Mouse (Mus musculus) MEL (cell line): ENCODE measurements around the gene Rpl6. TPM values are rescaled to one million over a fixed set of nuclear protein-coding genes. Genes with fewer than 3 reads are reported as not detected.

Source experiments
- DNase-seq: peaks from one replicate; pipeline ENCODE4 v3.0.0; 2011; ENCODE audit warnings: low read depth, low spot score
- H3K27ac ChIP-seq: 2 replicates; pipeline ENCODE4 v1.5.1; 2012; ENCODE audit warnings: low read depth, mild to moderate bottlenecking, control low read depth, low read length, moderate library complexity; ENCODE audit not compliant: control insufficient read depth
- H3K27me3 ChIP-seq, 2 experiments: fragments of 150-350 bp in 1 of 2; sonication (generic) in 1 of 2; 2 replicates each; pipeline ENCODE4 v1.6.1; 2012; ENCODE audit warnings: low read length in 2 of 2, mild to moderate bottlenecking in 2 of 2, improper control_type of control experiment in 1 of 2, moderate library complexity in 1 of 2; ENCODE audit not compliant: insufficient read depth in 2 of 2, control insufficient read depth in 1 of 2
- H3K36me3 ChIP-seq, 2 experiments: 2 replicates each; pipeline ENCODE4 v1.6.1; 2012 to 2014; ENCODE audit warnings: low read length in 2 of 2, improper control_type of control experiment in 1 of 2, inconsistent platforms in 1 of 2, mild to moderate bottlenecking in 1 of 2; ENCODE audit not compliant: insufficient read depth in 2 of 2, control insufficient read depth in 1 of 2
- H3K4me1 ChIP-seq, 2 experiments: fragments of 150-350 bp in 1 of 2; sonication (generic) in 1 of 2; 2 replicates each; pipeline ENCODE4 v1.6.1; 2012; ENCODE audit warnings: low read length in 2 of 2, improper control_type of control experiment in 1 of 2, mild to moderate bottlenecking in 1 of 2; ENCODE audit not compliant: insufficient read depth in 2 of 2, control insufficient read depth in 1 of 2
- H3K4me3 ChIP-seq, 2 experiments: fragments of 150-350 bp in 1 of 2; sonication (generic) in 1 of 2; 2 replicates each; pipeline ENCODE4 v1.5.1; 2012; ENCODE audit warnings: low read depth in 2 of 2, low read length in 2 of 2, mild to moderate bottlenecking in 2 of 2, moderate library complexity in 2 of 2, control low read depth in 1 of 2, improper control_type of control experiment in 1 of 2; ENCODE audit not compliant: control insufficient read depth in 1 of 2, insufficient read depth in 1 of 2
- H3K79me2 ChIP-seq: 2 replicates; pipeline ENCODE4 v1.6.1; 2012; ENCODE audit warnings: mild to moderate bottlenecking, low read length, moderate library complexity; ENCODE audit not compliant: control insufficient read depth, poor library complexity, insufficient read depth
- H3K9ac ChIP-seq: 2 replicates; pipeline ENCODE4 v1.6.1; 2012; ENCODE audit warnings: low read depth, mild to moderate bottlenecking, control low read depth, low read length, moderate library complexity; ENCODE audit not compliant: control insufficient read depth, poor library complexity, severe bottlenecking
- H3K9me3 ChIP-seq: fragments of 150-350 bp; sonication (generic); replicated peaks from 2 replicates; pipeline ENCODE4 v1.6.1; 2012; ENCODE audit warnings: mild to moderate bottlenecking, low read length, improper control_type of control experiment, moderate library complexity; ENCODE audit not compliant: insufficient read depth
- CHD1 ChIP-seq: IDR thresholded peaks from 2 replicates; pipeline ENCODE4 v1.6.1; 2012; ENCODE audit warnings: low read depth, mild to moderate bottlenecking, inconsistent platforms, low read length, improper control_type of control experiment
- ELF1 ChIP-seq: IDR thresholded peaks from 2 replicates; pipeline ENCODE4 v1.6.1; 2014; ENCODE audit warnings: low read depth, mild to moderate bottlenecking, inconsistent platforms, low read length, improper control_type of control experiment, moderate library complexity
- GABPA ChIP-seq: IDR thresholded peaks from 2 replicates; pipeline ENCODE4 v1.6.1; 2012; ENCODE audit warnings: low read depth, mild to moderate bottlenecking, inconsistent platforms, low read length, improper control_type of control experiment, moderate library complexity
- GATA1 ChIP-seq: IDR thresholded peaks from 2 replicates; pipeline ENCODE4 v1.6.1; 2011; ENCODE audit warnings: low read depth, low read length, improper control_type of control experiment
- JUND ChIP-seq: IDR thresholded peaks from 2 replicates; pipeline ENCODE4 v1.6.1; 2011; ENCODE audit warnings: low read depth, mild to moderate bottlenecking, improper control_type of control experiment, low read length
- KAT2A ChIP-seq: conservative IDR thresholded peaks from 2 replicates; pipeline ENCODE4 v1.6.1; 2012; ENCODE audit warnings: low read depth, low read length, improper control_type of control experiment, inconsistent platforms
- MAFK ChIP-seq: IDR thresholded peaks from 2 replicates; pipeline ENCODE4 v1.6.1; 2011; ENCODE audit warnings: low read depth, mild to moderate bottlenecking, low read length, improper control_type of control experiment, borderline replicate concordance
- MAZ ChIP-seq: IDR thresholded peaks from 2 replicates; pipeline ENCODE4 v1.6.1; 2012; ENCODE audit warnings: low read depth, mild to moderate bottlenecking, inconsistent platforms, low read length, improper control_type of control experiment
- MXI1 ChIP-seq: IDR thresholded peaks from 2 replicates; pipeline ENCODE4 v1.6.1; 2011; ENCODE audit warnings: mild to moderate bottlenecking, low read depth, low read length, improper control_type of control experiment
- MYB ChIP-seq: IDR thresholded peaks from 2 replicates; pipeline ENCODE4 v1.6.1; 2011; ENCODE audit warnings: mild to moderate bottlenecking, low read depth, low read length, improper control_type of control experiment
- MYC ChIP-seq: IDR thresholded peaks from 2 replicates; pipeline ENCODE4 v1.6.1; 2011; ENCODE audit warnings: low read depth, mild to moderate bottlenecking, low read length, improper control_type of control experiment, moderate library complexity
- NELFE ChIP-seq: IDR thresholded peaks from 2 replicates; pipeline ENCODE4 v1.6.1; 2011; ENCODE audit warnings: low read depth, low read length, improper control_type of control experiment
- NRF1 ChIP-seq: IDR thresholded peaks from 2 replicates; pipeline ENCODE4 v1.6.1; 2014; ENCODE audit warnings: low read depth, mild to moderate bottlenecking, inconsistent platforms, low read length, improper control_type of control experiment, moderate library complexity; ENCODE audit not compliant: poor library complexity, insufficient read depth, severe bottlenecking
- POLR2AphosphoS2 ChIP-seq: IDR thresholded peaks from 2 replicates; pipeline ENCODE4 v1.6.1; 2011; ENCODE audit warnings: low read length, improper control_type of control experiment
- POLR2AphosphoS5 ChIP-seq: IDR thresholded peaks from 2 replicates; pipeline ENCODE4 v1.6.1; 2012; ENCODE audit warnings: low read depth, borderline replicate concordance, mild to moderate bottlenecking, inconsistent platforms, low read length, moderate library complexity, mixed read lengths
- TAL1 ChIP-seq: IDR thresholded peaks from 2 replicates; pipeline ENCODE4 v1.6.1; 2012; ENCODE audit warnings: mild to moderate bottlenecking, inconsistent platforms, low read length, moderate library complexity, mixed read lengths
- TBP ChIP-seq: IDR thresholded peaks from 2 replicates; pipeline ENCODE4 v1.8.0; 2011; ENCODE audit warnings: low read depth, low read length, improper control_type of control experiment
- TCF12 ChIP-seq: IDR thresholded peaks from 2 replicates; pipeline ENCODE4 v1.6.1; 2014; ENCODE audit warnings: low read depth, mild to moderate bottlenecking, inconsistent platforms, low read length, improper control_type of control experiment, moderate library complexity
- UBTF ChIP-seq: IDR thresholded peaks from 2 replicates; pipeline ENCODE4 v1.6.1; 2012; ENCODE audit warnings: low read depth, mild to moderate bottlenecking, inconsistent platforms, low read length, improper control_type of control experiment, moderate library complexity, borderline replicate concordance; ENCODE audit not compliant: insufficient read depth
- USF2 ChIP-seq, 2 experiments: IDR thresholded peaks; 2 replicates each; pipeline ENCODE4 v1.6.1; 2011 to 2012; ENCODE audit warnings: improper control_type of control experiment in 2 of 2, low read length in 2 of 2, borderline replicate concordance in 1 of 2, inconsistent platforms in 1 of 2, low read depth in 1 of 2, mild to moderate bottlenecking in 1 of 2; ENCODE audit not compliant: insufficient read depth in 1 of 2
- polyA plus RNA-seq, 2 experiments: library from polyadenylated mRNA; stranded (reverse) in 1 of 2; unstranded in 1 of 2; fragments of >175 nt in 1 of 2; fragments of >200 nt in 1 of 2; gene quantifications; 2 replicates each; pipeline versions ENCODE4 v1.2.1 to v1.2.4; 2012; ENCODE audit warnings: low replicate concordance in 2 of 2, low read depth in 1 of 2; ENCODE audit not compliant: insufficient read length in 2 of 2, insufficient read depth in 1 of 2, missing spikeins in 1 of 2
- total RNA-seq: library from RNA; depleted of rRNA; stranded (reverse); fragments of 300-350 nt; gene quantifications from 2 replicates; pipeline ENCODE4 v1.2.3, GENCODE M21; 2012

Rpl6 gene
- total and polyA plus RNA-seq, 3 experiments = 850 to 2,901 (median 2,779) TPM

DNA sequence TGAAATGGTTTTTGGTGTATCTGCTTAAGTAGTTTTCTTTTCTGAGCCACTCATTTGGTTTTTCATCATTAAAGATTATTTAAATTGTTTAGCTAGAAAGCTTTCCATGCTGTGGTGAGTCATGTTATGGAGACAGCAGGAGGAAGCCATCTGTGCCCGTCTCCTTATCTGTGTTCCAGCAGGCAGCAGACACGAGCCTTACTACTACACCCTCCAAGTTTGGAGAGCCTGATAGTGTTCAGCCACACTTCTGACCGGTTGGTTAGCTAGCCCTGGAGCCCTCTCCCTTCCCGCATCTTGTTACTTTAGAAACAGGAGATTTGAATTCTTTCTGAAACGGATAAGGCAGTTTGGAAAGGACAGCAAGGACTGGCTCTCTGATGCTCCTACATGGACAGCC is 31.9 kb downstream of the Rpl6 start (continued):
- TF ChIP-seq ELF1 (no peak; the same call in 1 of the 2 replicates), UBTF (no peak), NELFE (no peak), CHD1 (no peak), MXI1 (peak; percentile 81), MAZ (0 out of 2 replicates have a peak, but pooled peaks have one; percentile 40), MYB (peak; percentile 70; the same call in 1 of the 2 replicates)

GRCm38 (mm10) chr5:121238208-121238607 is 33.9 kb downstream of the Rpl6 start:
- no peak overlapping the region for H3K9ac ChIP-seq
- peaks cover 37 to 53% of the 10 kb centered on the region in 2 experiments for H3K4me1 ChIP-seq
- H3K27ac ChIP-seq = no peak overlapping the region
- TF ChIP-seq TAL1 (no peak), CHD1 (no peak), GABPA (no peak), USF2 (IDR thresholded peaks at IDR 0.05; ENCODE audit: borderline replicate concordance in 1 of 2, insufficient read depth in 1 of 2, low read depth in 1 of 2, low read length in 2 of 2) (no peak), GATA1 (no peak), MYC (no peak), TCF12 (no peak), JUND (no peak), POLR2AphosphoS5 (no peak), POLR2AphosphoS2 (no peak), MAFK (no peak), TBP (no peak), KAT2A (no peak), NRF1 (no peak)
- H3K9me3 ChIP-seq = no peaks in the 10 kb centered on the region
- H3K79me2 ChIP-seq = peaks cover 24% of the 10 kb centered on the region
- peaks cover 0 to 64% of the 10 kb centered on the region in 2 experiments; a peak in 2 of 4 replicates for H3K36me3 ChIP-seq
- no peaks in the 10 kb centered on the region for H3K27me3 ChIP-seq
- DNase-seq = no peak
- H3K4me3 ChIP-seq = no peak overlapping the region
